Mouse (Mus musculus): ENCODE results near the gene Slit3.

Slit3 gene

GRCm38 (mm10) chr11:35351376-35351775 is 230.4 kb downstream of the Slit3 start:
- no peak for DNase-seq (ENCODE audit: low read depth)

GRCm38 (mm10) chr11:35355811-35356210 is 234.8 kb downstream of the Slit3 start:
- no peak for DNase-seq (ENCODE audit: low read depth)

GRCm38 (mm10) chr11:35361071-35361470 is 240.0 kb downstream of the Slit3 start:
- DNase-seq (ENCODE audit: low read depth): no peak

GRCm38 (mm10) chr11:35362975-35363374 is 242.0 kb downstream of the Slit3 start:
- DNase-seq (ENCODE audit: low read depth): no peak

- no peak for DNase-seq (ENCODE audit: low read depth)
These were observed 243.4 kb downstream of the Slit3 start for GRCm38 (mm10) chr11:35364469-35364868.

GRCm38 (mm10) chr11:35365510-35365931 is 244.5 kb downstream of the Slit3 start:
- no peak for DNase-seq (ENCODE audit: low read depth)

GRCm38 (mm10) chr11:35366611-35367010 is 245.6 kb downstream of the Slit3 start:
- DNase-seq (ENCODE audit: low read depth): no peak

- DNase-seq (ENCODE audit: low read depth): no peak
These were observed 246.2 kb downstream of the Slit3 start for GRCm38 (mm10) chr11:35367248-35367647.

- DNase-seq (ENCODE audit: low read depth): no peak
These were observed 248.9 kb downstream of the Slit3 start for GRCm38 (mm10) chr11:35369964-35370363.

GRCm38 (mm10) chr11:35370705-35371104 is 249.7 kb downstream of the Slit3 start:
- no peak for DNase-seq (ENCODE audit: low read depth)

GRCm38 (mm10) chr11:35372410-35372809 is 251.4 kb downstream of the Slit3 start:
- DNase-seq (ENCODE audit: low read depth): no peak

GRCm38 (mm10) chr11:35375072-35375471 is 254.0 kb downstream of the Slit3 start:
- DNase-seq (ENCODE audit: low read depth): no peak

GRCm38 (mm10) chr11:35378802-35379201 is 257.8 kb downstream of the Slit3 start:
- no peak for DNase-seq (ENCODE audit: low read depth)

- no peak for DNase-seq (ENCODE audit: low read depth)
These were observed 258.4 kb downstream of the Slit3 start for GRCm38 (mm10) chr11:35379407-35379806.

- DNase-seq (ENCODE audit: low read depth): no peak
These were observed 259.7 kb downstream of the Slit3 start for GRCm38 (mm10) chr11:35380766-35381165.

GRCm38 (mm10) chr11:35385444-35385843 is 264.4 kb downstream of the Slit3 start:
- no peak for DNase-seq (ENCODE audit: low read depth)

GRCm38 (mm10) chr11:35387826-35388225 is 266.8 kb downstream of the Slit3 start:
- no peak for DNase-seq (ENCODE audit: low read depth)

GRCm38 (mm10) chr11:35388471-35388870 is 267.4 kb downstream of the Slit3 start:
- no peak for DNase-seq (ENCODE audit: low read depth)

- DNase-seq (ENCODE audit: low read depth): no peak
These were observed 268.3 kb downstream of the Slit3 start for GRCm38 (mm10) chr11:35389341-35389740.

- no peak for DNase-seq (ENCODE audit: low read depth)
These were observed 268.9 kb downstream of the Slit3 start for GRCm38 (mm10) chr11:35389780-35390435.

GRCm38 (mm10) chr11:35393815-35394214 is 272.8 kb downstream of the Slit3 start:
- no peak for DNase-seq (ENCODE audit: low read depth)

- DNase-seq (ENCODE audit: low read depth): no peak
These were observed 274.4 kb downstream of the Slit3 start for GRCm38 (mm10) chr11:35395376-35395775.

- DNase-seq (ENCODE audit: low read depth): no peak
These were observed 277.3 kb downstream of the Slit3 start for GRCm38 (mm10) chr11:35398353-35398752.

- no peak for DNase-seq (ENCODE audit: low read depth)
These were observed 282.5 kb downstream of the Slit3 start for GRCm38 (mm10) chr11:35403516-35403915.

Data from c-Kit-positive CD71-positive TER-119-negative erythroid progenitor cells, embryonic 14.5 days (primary cell).